Mouse (Mus musculus) adrenal gland, postnatal 10 days (tissue): Measurements from ENCODE around the gene Irak1bp1. TPM values are rescaled to one million over a fixed set of nuclear protein-coding genes. Genes with fewer than 3 reads are reported as not detected.

Experiments
- DNase-seq: peaks from one replicate; pipeline ENCODE4 v3.0.0; 2021; ENCODE audit warnings: mixed read lengths
- total RNA-seq, 2 experiments: library from RNA; stranded (reverse); gene quantifications; 2 replicates each; pipeline ENCODE4 v1.2.3; 2021

Gene Irak1bp1
- total RNA-seq, 2 experiments from 2014 or later: 4.5 to 5.1 TPM

- no peak for DNase-seq
These were observed 47.7 kb downstream of the Irak1bp1 start for GRCm38 (mm10) chr9:82877078-82877477.

- DNase-seq: no peak
These were observed 54.8 kb downstream of the Irak1bp1 start for GRCm38 (mm10) chr9:82884177-82884576.

GRCm38 (mm10) chr9:82888645-82889044, 59.3 kb downstream of the Irak1bp1 start:
- DNase-seq: no peak

Other genes with a start within 250 kb of the Irak1bp1 start
- gene Phip, start 146.0 kb downstream of the Irak1bp1 start, total RNA-seq: 10 to 100 TPM; 48.6 to 69.6 TPM